Mouse (Mus musculus) limb, embryonic 11.5 days (tissue): ENCODE results near the gene Sprr2a2. TPM values are rescaled to one million over a fixed set of nuclear protein-coding genes. Genes with fewer than 3 reads are reported as not detected.
A peak's percentile ranks its signal among the peaks of the same experiment; 100 is the strongest.
"Not testable (repeated sequence)": the region's sequence is repeated elsewhere in the genome, so short reads cannot be mapped to it uniquely, and the experiment has no call there.

Source experiments
- ATAC-seq: fragments of 200-750 bp; cut with Nextera tagmentation; 2 replicates; pipeline ENCODE4 v1.8.0; 2017; ENCODE audit warnings: low read depth; ENCODE audit not compliant: insufficient number of reproducible peaks, low FRiP score, low TSS enrichment
- DNase-seq: peaks from one replicate; pipeline ENCODE4 v3.0.0-alpha.2; 2015; ENCODE audit warnings: low spot score
- H3K27ac ChIP-seq: fragments of 300-500 bp; sonication (generic); replicated peaks from 2 replicates; pipeline ENCODE4 v1.5.1; 2014; ENCODE audit warnings: low read depth, mild to moderate bottlenecking, low read length
- H3K27me3 ChIP-seq: fragments of 300-500 bp; sonication (generic); 2 replicates; pipeline ENCODE4 v1.6.1; 2014; ENCODE audit warnings: mild to moderate bottlenecking, low read length, mixed read lengths; ENCODE audit not compliant: control insufficient read depth, insufficient read depth
- H3K36me3 ChIP-seq: fragments of 300-500 bp; sonication (generic); 2 replicates; pipeline ENCODE4 v1.6.1; 2014; ENCODE audit warnings: mild to moderate bottlenecking, low read length, moderate library complexity, mixed read lengths; ENCODE audit not compliant: control insufficient read depth, insufficient read depth
- H3K4me1 ChIP-seq: fragments of 300-500 bp; sonication (generic); 2 replicates; pipeline ENCODE4 v1.6.1; 2014; ENCODE audit warnings: low read length, mixed read lengths; ENCODE audit not compliant: control insufficient read depth, insufficient read depth
- H3K4me2 ChIP-seq: fragments of 300-500 bp; sonication (generic); 2 replicates; pipeline ENCODE4 v1.6.1; 2014; ENCODE audit warnings: low read depth, mild to moderate bottlenecking, moderate library complexity; ENCODE audit not compliant: severe bottlenecking
- H3K4me3 ChIP-seq: fragments of 300-500 bp; sonication (generic); 2 replicates; pipeline ENCODE4 v1.5.1; 2014; ENCODE audit warnings: low read depth, low read length
- H3K9ac ChIP-seq: fragments of 300-500 bp; sonication (generic); 2 replicates; pipeline ENCODE4 v1.6.1; 2014; ENCODE audit warnings: mild to moderate bottlenecking, low read length
- H3K9me3 ChIP-seq: fragments of 300-500 bp; sonication (generic); 2 replicates; pipeline ENCODE4 v1.6.1; 2016; ENCODE audit warnings: low read length; ENCODE audit not compliant: control insufficient read depth
- WGBS: fragments of 180-500 bp; shearing (Covaris S2); extraction: QIAGEN DNeasy Blood & Tissue Kit; methylation state at CpG from one replicate; pipeline ENCODE4 v1.1.7; 2014; 5-methylcytosine and 5-hydroxymethylcytosine counted together
- polyA plus RNA-seq: library from polyadenylated mRNA; unstranded; fragments of >200 nt; fragmentation: Nextera tagmentation; extraction: Ambion mirVana; gene quantifications from 2 replicates; pipeline ENCODE4 v1.2.1, GENCODE M21; 2014

The Sprr2a2 gene
- 0.37 TPM in 1 of 2 replicates, not detected in the other for polyA plus RNA-seq

DNA sequence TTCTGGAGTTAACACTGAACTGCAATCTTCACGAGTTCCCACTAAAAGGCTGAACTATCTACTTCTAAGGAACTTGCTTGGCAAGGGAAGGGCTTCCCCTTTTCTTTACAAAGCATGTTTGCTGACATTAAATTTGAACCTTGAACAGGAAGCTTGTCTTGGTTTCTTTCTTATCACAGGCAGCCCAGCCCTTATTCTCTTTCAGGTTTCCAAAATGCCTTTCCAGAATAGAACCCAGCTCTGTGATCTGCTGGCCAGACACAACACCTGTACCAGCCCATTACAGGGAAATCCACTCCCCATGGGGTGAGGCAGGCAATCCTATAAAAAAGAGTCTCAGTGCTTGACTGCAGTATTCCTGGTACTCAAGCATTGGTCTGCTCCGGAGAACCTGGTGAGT, at the start of gene Sprr2a2, which contains the start of gene Sprr2a1:
Sprr2a2 (plus strand) TSS at position 352 of the 400 bp plus-strand sequence.
Sprr2a1 (plus strand) TSS at position 231 of the 400 bp plus-strand sequence.
- not testable (repeated sequence) for DNase-seq, H3K4me2 ChIP-seq, H3K4me3 ChIP-seq, H3K9ac ChIP-seq, H3K4me1 ChIP-seq, ATAC-seq, H3K27me3 ChIP-seq, H3K27ac ChIP-seq, H3K9me3 ChIP-seq, H3K36me3 ChIP-seq
- WGBS: no CpG with 5 or more reads among the region's 2 CpGs

DNA sequence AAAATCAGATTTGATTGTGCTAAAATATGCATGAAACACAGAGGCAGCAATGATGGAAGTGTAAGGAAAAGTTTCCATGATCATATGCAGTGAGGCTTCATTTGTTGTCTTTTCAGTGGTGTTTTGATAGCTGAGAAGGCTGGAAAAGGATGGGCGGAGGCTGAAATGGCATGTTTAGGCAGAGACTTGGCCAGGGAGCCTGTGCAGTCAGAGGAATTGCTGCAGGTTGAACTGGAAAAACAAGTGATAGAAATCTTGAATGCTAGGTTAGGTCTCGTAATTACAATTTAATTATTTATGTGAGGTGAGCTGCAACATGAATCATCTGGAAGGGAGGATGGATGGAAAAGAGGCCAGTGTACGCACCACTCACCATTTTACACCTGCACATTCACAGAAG, 45.9 kb upstream of the Sprr2a2 start:
- H3K4me3 ChIP-seq: no peak overlapping the region
- H3K4me1 ChIP-seq: no peaks in the 10 kb centered on the region
- no peaks in the 10 kb centered on the region for H3K27me3 ChIP-seq
- H3K36me3 ChIP-seq: no peaks in the 10 kb centered on the region
- H3K9ac ChIP-seq: no peak overlapping the region
- no peak overlapping the region for H3K4me2 ChIP-seq
- no peak overlapping the region for H3K27ac ChIP-seq
- 83% methylated on average over 3 of the region's 3 CpGs for WGBS
- DNase-seq (no peak), ATAC-seq (no peak)
- no peaks in the 10 kb centered on the region for H3K9me3 ChIP-seq

DNA sequence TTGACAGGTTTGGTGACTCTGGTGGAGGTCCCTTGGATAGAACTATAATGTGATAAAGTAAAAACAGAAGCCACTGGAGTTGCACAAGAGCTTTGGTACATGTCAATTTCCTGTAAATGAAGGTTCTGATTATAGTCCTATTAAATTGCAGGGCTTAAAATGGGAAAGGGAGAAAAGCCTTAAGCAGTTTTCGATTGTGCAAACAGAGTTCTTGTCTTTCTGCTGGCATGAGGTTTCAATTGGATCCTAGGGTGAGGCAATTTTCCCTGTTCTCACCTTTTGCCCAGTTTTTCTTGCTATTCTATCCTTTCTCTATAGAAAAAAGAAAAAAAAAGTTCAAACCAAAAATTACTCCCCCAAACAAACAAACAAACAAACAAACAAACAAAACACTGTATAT, 38.8 kb upstream of the Sprr2a2 start:
- H3K4me1 ChIP-seq: no peaks in the 10 kb centered on the region
- no peaks in the 10 kb centered on the region for H3K36me3 ChIP-seq
- DNase-seq (no peak), ATAC-seq (no peak)
- H3K4me3 ChIP-seq: no peak overlapping the region
- WGBS: 78% methylated on average over 1 of the region's 1 CpGs
- no peaks in the 10 kb centered on the region for H3K27me3 ChIP-seq
- H3K27ac ChIP-seq: no peak overlapping the region
- H3K4me2 ChIP-seq: no peak overlapping the region
- H3K9me3 ChIP-seq: no peaks in the 10 kb centered on the region
- no peak overlapping the region for H3K9ac ChIP-seq

GRCm38 (mm10) chr3:92195512-92196200, 20.1 kb upstream of the Sprr2a2 start:
- H3K27ac ChIP-seq: no peak overlapping the region
- DNase-seq (no peak), ATAC-seq (peak; percentile 39; the same call in 1 of the 2 replicates)
- no peaks in the 10 kb centered on the region for H3K27me3 ChIP-seq
- H3K36me3 ChIP-seq: no peaks in the 10 kb centered on the region
- no peak overlapping the region for H3K9ac ChIP-seq
- H3K4me2 ChIP-seq: no peak overlapping the region
- H3K9me3 ChIP-seq: no peaks in the 10 kb centered on the region
- H3K4me3 ChIP-seq: no peak overlapping the region
- 86% methylated on average over 6 of the region's 6 CpGs for WGBS
- H3K4me1 ChIP-seq: no peaks in the 10 kb centered on the region

GRCm38 (mm10) chr3:92211133-92211925, 4.4 kb upstream of the Sprr2a2 start:
- H3K27ac ChIP-seq, ATAC-seq, H3K4me3 ChIP-seq, DNase-seq, H3K27me3 ChIP-seq, H3K9me3 ChIP-seq, H3K4me1 ChIP-seq, H3K4me2 ChIP-seq, H3K9ac ChIP-seq, H3K36me3 ChIP-seq: not testable (repeated sequence)
- no CpG with 5 or more reads among the region's 16 CpGs for WGBS

DNA sequence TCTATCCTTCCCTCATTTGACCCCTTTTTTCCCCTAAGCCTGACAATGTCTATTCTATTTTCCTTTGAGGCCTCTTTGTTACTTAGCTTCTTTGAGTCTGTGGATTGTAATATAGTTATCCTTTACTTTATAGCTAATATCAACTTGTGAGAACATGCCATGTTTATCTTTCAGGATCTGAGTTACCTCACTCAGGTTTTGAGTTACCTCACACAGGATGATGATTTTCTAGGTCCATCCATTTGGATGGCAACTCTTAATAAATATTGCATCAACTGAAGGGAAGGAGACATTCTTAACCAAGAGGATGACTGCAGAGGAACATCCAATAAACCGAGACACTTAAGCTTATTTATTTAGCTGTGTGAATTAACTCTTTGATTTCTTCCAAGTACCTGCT, 3.7 kb upstream of the Sprr2a2 start:
- H3K4me1 ChIP-seq, H3K4me2 ChIP-seq, DNase-seq, H3K36me3 ChIP-seq, ATAC-seq, H3K27me3 ChIP-seq, H3K9me3 ChIP-seq, H3K9ac ChIP-seq, H3K4me3 ChIP-seq, H3K27ac ChIP-seq: not testable (repeated sequence)
- WGBS: no CpG with 5 or more reads among the region's 1 CpGs

DNA sequence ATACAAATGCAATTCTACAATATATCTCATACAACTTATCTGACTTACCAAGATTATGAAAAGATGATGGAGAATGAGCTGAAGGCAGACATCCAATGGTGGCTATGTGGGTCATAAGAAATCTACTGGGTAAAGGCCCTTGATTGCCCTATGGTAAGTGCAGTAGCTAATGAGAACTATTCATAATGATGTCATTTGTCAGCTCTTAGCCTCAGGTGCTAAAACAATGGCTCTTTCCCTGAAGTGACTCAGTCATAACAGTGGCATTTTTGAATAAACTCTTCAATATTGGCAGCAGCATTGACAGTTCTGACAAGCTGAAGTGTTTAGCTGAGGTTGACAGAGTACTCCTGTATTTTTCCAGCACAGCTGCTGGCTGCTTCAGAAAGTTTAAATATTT, 2.1 kb upstream of the Sprr2a2 start:
- H3K4me1 ChIP-seq, ATAC-seq, H3K27me3 ChIP-seq, H3K9ac ChIP-seq, H3K4me3 ChIP-seq, H3K4me2 ChIP-seq, DNase-seq, H3K27ac ChIP-seq, H3K9me3 ChIP-seq, H3K36me3 ChIP-seq: not testable (repeated sequence)

DNA sequence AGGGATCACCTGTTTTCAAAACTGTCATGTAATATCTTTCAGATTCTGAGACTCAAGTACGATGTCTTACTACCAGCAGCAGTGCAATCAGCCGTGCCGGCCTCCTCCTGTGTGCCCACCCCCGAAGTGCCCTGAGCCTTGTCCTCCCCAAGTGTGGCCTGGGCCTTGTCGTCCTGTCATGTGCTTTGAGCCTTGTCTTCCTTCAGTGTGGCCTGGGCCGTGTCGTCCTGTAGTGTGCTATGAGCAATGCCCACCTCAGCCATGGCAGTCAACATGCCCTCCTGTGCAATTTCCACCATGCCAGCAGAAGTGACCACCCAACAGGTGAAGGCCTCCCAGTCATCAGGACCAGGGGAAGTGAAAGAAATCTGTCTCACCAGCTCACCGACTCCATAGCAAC, 3.3 kb downstream of the Sprr2a2 start:
- H3K27me3 ChIP-seq, H3K4me2 ChIP-seq, H3K9ac ChIP-seq, ATAC-seq, H3K4me1 ChIP-seq, H3K36me3 ChIP-seq, H3K4me3 ChIP-seq, H3K9me3 ChIP-seq, H3K27ac ChIP-seq, DNase-seq: not testable (repeated sequence)
- WGBS: no CpG with 5 or more reads among the region's 8 CpGs
